Comparison of ENCODE assay signal across 25 mouse cellular contexts in the genomic region with DNA sequence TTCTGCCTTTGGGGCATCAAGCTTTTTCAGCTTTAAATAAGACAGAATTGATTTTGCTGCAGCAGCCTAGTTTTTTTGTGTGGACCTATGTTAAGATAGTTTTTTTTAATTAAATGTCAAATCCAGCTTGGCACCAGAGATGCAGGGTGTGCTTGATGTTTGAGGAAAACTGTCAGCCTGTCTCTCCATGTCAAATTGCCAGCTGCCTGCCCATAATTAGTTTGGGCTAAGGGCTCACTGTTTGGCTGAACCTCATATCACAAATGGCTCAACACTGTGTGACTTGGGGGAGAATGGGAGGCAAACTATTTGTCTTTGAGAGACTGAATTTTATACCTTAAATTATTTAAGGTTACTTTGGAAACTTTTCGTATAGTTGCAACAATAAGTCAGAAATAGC.
DNase-seq lines count a peak whose midpoint lies in the region; ATAC-seq and TF ChIP-seq lines count a peak whose summit lies in the region.
"Had no signal": no experiment of that assay in that cellular context is flagged by ENCODE, and none has a peak within 500 bp of the region (broad histone marks: within the 10 kb centered on the region; RNA-seq: fewer than 3 reads in every experiment).

No protein-coding gene starts in this region.

- TF ChIP-seq POLR2A in brain, embryonic 14.5 days (IDR thresholded peaks at IDR 0.05; ENCODE audit: borderline replicate concordance, extremely low read depth, insufficient read depth, insufficient read length, poor library complexity, severe bottlenecking), result no peak
- no peak for TF ChIP-seq POLR2A in cerebellum, adult 2 months (IDR thresholded peaks at IDR 0.05; ENCODE audit: borderline replicate concordance, insufficient read depth, low read length)

- no peak for DNase-seq in forebrain, postnatal 0 days
- DNase-seq in brain, embryonic 14.5 days (ENCODE audit: low read depth), result peak; percentile 88
- peak; percentile 30 for DNase-seq in brain, embryonic 18.5 days (ENCODE audit: low read depth, low spot score)
- peak; percentile 60 for DNase-seq in midbrain, embryonic 14.5 days
- DNase-seq in kidney, adult 9 months, result no peak
- no peak for DNase-seq in adrenal gland, adult (ENCODE audit: inconsistent age in 2 of 2, low spot score in 1 of 2)
- DNase-seq in cerebellum, adult 2 months, result no peak
- DNase-seq: adrenal gland, postnatal 14 days; cerebellum, postnatal 36 days; embryo, embryonic 11 days; gastrocnemius, postnatal 14 days; heart, adult 11 months; kidney, postnatal 25 days; layer of hippocampus, postnatal 36 days; lung, adult 18-20 months; lung, postnatal 14 days; thymus, postnatal 14 days had no signal

- ATAC-seq in forebrain, embryonic 15.5 days (replicated peaks), result peak; percentile 81
- ATAC-seq in forebrain, postnatal 0 days, result no peak
- peak; percentile 81; the same call in 1 of the 2 replicates for ATAC-seq in midbrain, embryonic 14.5 days (ENCODE audit: low FRiP score, low TSS enrichment)
- ATAC-seq: activated CD4-positive, CD25-positive, alpha-beta regulatory T cell, adult 4 months; intestine, embryonic 16.5 days; liver, embryonic 12.5 days had no signal

- 57% methylated on average over 1 of the region's 1 CpGs for whole genome bisulfite sequencing in forebrain, embryonic 15.5 days
- WGBS in forebrain, postnatal 0 days, result 59% methylated on average over 1 of the region's 1 CpGs
- WGBS in midbrain, embryonic 14.5 days, result 67% methylated on average over 1 of the region's 1 CpGs
- WGBS in cerebellum, adult 2 months, result 87% methylated on average over 1 of the region's 1 CpGs

- H3K4me2 ChIP-seq in forebrain, embryonic 15.5 days (replicated peaks), result no peak overlapping the region
- no peak overlapping the region for H3K4me2 ChIP-seq in forebrain, postnatal 0 days (ENCODE audit: low read depth)
- no peak overlapping the region for H3K4me2 ChIP-seq in midbrain, embryonic 14.5 days (ENCODE audit: low read length)
- H3K4me2 ChIP-seq: embryonic facial prominence, embryonic 15.5 days; heart, embryonic 11.5 days; limb, embryonic 13.5 days; liver, embryonic 12.5 days had no signal

- no peaks in the 10 kb centered on the region for H3K9me3 ChIP-seq in forebrain, embryonic 15.5 days
- no peaks in the 10 kb centered on the region for H3K9me3 ChIP-seq in forebrain, postnatal 0 days (ENCODE audit: low read length)
- H3K9me3 ChIP-seq in midbrain, embryonic 14.5 days (ENCODE audit: control insufficient read depth, low read length), result no peaks in the 10 kb centered on the region
- H3K9me3 ChIP-seq: embryonic facial prominence, embryonic 15.5 days; limb, embryonic 13.5 days; liver, embryonic 12.5 days had no signal

- peaks cover 14% of the 10 kb centered on the region for H3K4me1 ChIP-seq in forebrain, embryonic 15.5 days
- no peaks in the 10 kb centered on the region for H3K4me1 ChIP-seq in forebrain, postnatal 0 days (ENCODE audit: insufficient read depth)
- H3K4me1 ChIP-seq in midbrain, embryonic 14.5 days (ENCODE audit: control insufficient read depth, insufficient read depth, low read length), result peaks cover 2% of the 10 kb centered on the region; the same call in 1 of the 2 replicates
- H3K4me1 ChIP-seq in cerebellum, adult 2 months (ENCODE audit: control insufficient read depth, insufficient read depth, low read length), result peaks cover 7% of the 10 kb centered on the region
- H3K4me1 ChIP-seq: embryonic facial prominence, embryonic 15.5 days; limb, embryonic 13.5 days; liver, embryonic 12.5 days had no signal

- TF ChIP-seq CTCF in forebrain, postnatal 0 days (IDR thresholded peaks at IDR 0.05; ENCODE audit: low read depth), result no peak
- TF ChIP-seq CTCF in brain, embryonic 14.5 days (IDR thresholded peaks at IDR 0.05; ENCODE audit: borderline replicate concordance, extremely low read depth, insufficient read depth, insufficient read length), result no peak
- no peak for TF ChIP-seq CTCF in cerebellum, adult 2 months (IDR thresholded peaks at IDR 0.05; ENCODE audit: borderline replicate concordance, insufficient read depth, low read depth, low read length)

- H3K27me3 ChIP-seq in forebrain, embryonic 15.5 days, result no peaks in the 10 kb centered on the region
- H3K27me3 ChIP-seq in forebrain, postnatal 0 days (ENCODE audit: insufficient read depth, low read length), result no peaks in the 10 kb centered on the region
- H3K27me3 ChIP-seq in midbrain, embryonic 14.5 days (ENCODE audit: control insufficient read depth, insufficient read depth, low read length), result no peaks in the 10 kb centered on the region
- H3K27me3 ChIP-seq in cerebellum, adult 2 months (ENCODE audit: control insufficient read depth, insufficient read depth, low read length), result no peaks in the 10 kb centered on the region
- H3K27me3 ChIP-seq: embryonic facial prominence, embryonic 15.5 days; limb, embryonic 13.5 days; liver, embryonic 12.5 days had no signal

- no peak overlapping the region for H3K4me3 ChIP-seq in forebrain, embryonic 15.5 days
- no peak overlapping the region for H3K4me3 ChIP-seq in forebrain, postnatal 0 days (ENCODE audit: low read depth, low read length)
- no peak overlapping the region for H3K4me3 ChIP-seq in midbrain, embryonic 14.5 days (replicated peaks; ENCODE audit: low read depth, low read length)
- no peak overlapping the region for H3K4me3 ChIP-seq in cerebellum, adult 2 months (replicated peaks; ENCODE audit: insufficient read depth, low read depth, low read length)
- H3K4me3 ChIP-seq: embryonic facial prominence, embryonic 15.5 days; layer of hippocampus, adult 2 months; limb, embryonic 13.5 days; liver, embryonic 12.5 days had no signal

- no peaks in the 10 kb centered on the region for H3K36me3 ChIP-seq in forebrain, embryonic 15.5 days
- H3K36me3 ChIP-seq in forebrain, postnatal 0 days (ENCODE audit: insufficient read depth), result no peaks in the 10 kb centered on the region
- no peaks in the 10 kb centered on the region for H3K36me3 ChIP-seq in midbrain, embryonic 14.5 days (ENCODE audit: control insufficient read depth, insufficient read depth, low read length)
- H3K36me3 ChIP-seq: embryonic facial prominence, embryonic 15.5 days; limb, embryonic 13.5 days; liver, embryonic 12.5 days had no signal

- peak overlapping the region; percentile 60 for H3K27ac ChIP-seq in forebrain, embryonic 15.5 days (replicated peaks)
- H3K27ac ChIP-seq in forebrain, postnatal 0 days (ENCODE audit: low read depth, low read length), result no peak overlapping the region
- peak overlapping the region; percentile 73; the same call in 1 of the 2 replicates for H3K27ac ChIP-seq in midbrain, embryonic 14.5 days (replicated peaks; ENCODE audit: low read depth, low read length)
- no peak overlapping the region for H3K27ac ChIP-seq in cerebellum, adult 2 months (ENCODE audit: insufficient read depth, low read length)
- H3K27ac ChIP-seq: embryonic facial prominence, embryonic 15.5 days; layer of hippocampus, adult 2 months; limb, embryonic 13.5 days; liver, embryonic 12.5 days had no signal

- H3K9ac ChIP-seq in forebrain, embryonic 15.5 days (replicated peaks), result no peak overlapping the region
- no peak overlapping the region for H3K9ac ChIP-seq in forebrain, postnatal 0 days
- H3K9ac ChIP-seq in midbrain, embryonic 14.5 days (replicated peaks; ENCODE audit: low read length), result no peak overlapping the region
- H3K9ac ChIP-seq: embryonic facial prominence, embryonic 15.5 days; limb, embryonic 13.5 days; liver, embryonic 12.5 days had no signal

Comparison
In these comparisons a context has a peak if more than half of its experiments do, and no peak if none do; other contexts are left out.
1. H3K27ac ChIP-seq: peak in forebrain, embryonic 15.5 days (single experiment) and midbrain, embryonic 14.5 days (single experiment); none in forebrain, postnatal 0 days (single experiment) and cerebellum, adult 2 months (single experiment).
2. DNase-seq: peak in brain, embryonic 14.5 days (single experiment), brain, embryonic 18.5 days (single experiment) and midbrain, embryonic 14.5 days (single experiment); none in forebrain, postnatal 0 days (single experiment), kidney, adult 9 months (single experiment), adrenal gland, adult (0 of 2) and cerebellum, adult 2 months (0 of 2).